Mouse (Mus musculus) heart, embryonic 15.5 days (tissue): Measurements from ENCODE around the gene Khdc1b. TPM values are rescaled to one million over a fixed set of nuclear protein-coding genes. Genes with fewer than 3 reads are reported as not detected.
A peak's percentile ranks its signal among the peaks of the same experiment; 100 is the strongest.
"Not testable (repeated sequence)": the region's sequence is repeated elsewhere in the genome, so short reads cannot be mapped to it uniquely, and the experiment has no call there.

ENCODE experiments used
- ATAC-seq: fragments of 200-750 bp; cut with Nextera tagmentation; replicated peaks from 2 replicates; pipeline ENCODE4 v1.8.0; 2017; ENCODE audit warnings: low read depth, moderate TSS enrichment; ENCODE audit not compliant: insufficient number of reproducible peaks, insufficient read depth, low FRiP score
- H3K27ac ChIP-seq: fragments of 300-500 bp; sonication (generic); 2 replicates; pipeline ENCODE4 v1.5.1; 2015; ENCODE audit warnings: mild to moderate bottlenecking, inconsistent platforms
- H3K27me3 ChIP-seq: fragments of 300-500 bp; sonication (generic); 2 replicates; pipeline ENCODE4 v1.6.1; 2015; ENCODE audit warnings: inconsistent platforms
- H3K36me3 ChIP-seq: fragments of 300-500 bp; sonication (generic); 2 replicates; pipeline ENCODE4 v1.6.1; 2015; ENCODE audit warnings: mild to moderate bottlenecking, inconsistent platforms
- H3K4me1 ChIP-seq: fragments of 300-500 bp; sonication (generic); replicated peaks from 2 replicates; pipeline ENCODE4 v1.6.1; 2015; ENCODE audit warnings: inconsistent platforms
- H3K4me2 ChIP-seq: fragments of 300-500 bp; sonication (generic); 2 replicates; pipeline ENCODE4 v1.6.1; 2015; ENCODE audit warnings: inconsistent platforms, mild to moderate bottlenecking, moderate library complexity
- H3K4me3 ChIP-seq: fragments of 300-500 bp; sonication (generic); 2 replicates; pipeline ENCODE4 v1.5.1; 2015; ENCODE audit warnings: mild to moderate bottlenecking, inconsistent platforms
- H3K9ac ChIP-seq: fragments of 300-500 bp; sonication (generic); 2 replicates; pipeline ENCODE4 v1.6.1; 2015; ENCODE audit warnings: mild to moderate bottlenecking, inconsistent platforms
- H3K9me3 ChIP-seq: fragments of 300-500 bp; sonication (generic); replicated peaks from 2 replicates; pipeline ENCODE4 v1.6.1; 2016; ENCODE audit warnings: inconsistent platforms
- WGBS: fragments of 180-500 bp; shearing (Covaris S2); methylation state at CpG from one replicate; pipeline ENCODE4 v1.1.7; 2015; ENCODE audit warnings: mixed read lengths; 5-methylcytosine and 5-hydroxymethylcytosine counted together
- polyA plus RNA-seq: library from polyadenylated mRNA; unstranded; fragments of >200 nt; fragmentation: Nextera tagmentation; extraction: Ambion mirVana; gene quantifications from 2 replicates; pipeline ENCODE4 v1.2.1, GENCODE M21; 2015

The Khdc1b gene
- polyA plus RNA-seq: 0.05 TPM in 1 of 2 replicates, not detected in the other

GRCm38 (mm10) chr1:21383256-21383655 is at the start of gene Khdc1b:
Gene Khdc1b (plus strand): TSS chr1:21383556.
- H3K36me3 ChIP-seq: no peaks in the 10 kb centered on the region
- no peak within 1 kb of the TSS for H3K9ac ChIP-seq
- no peak for ATAC-seq
- no peaks in the 10 kb centered on the region for H3K9me3 ChIP-seq
- no peak within 1 kb of the TSS for H3K27ac ChIP-seq
- H3K4me2 ChIP-seq: no peak within 1 kb of the TSS
- no peaks in the 10 kb centered on the region for H3K27me3 ChIP-seq
- H3K4me1 ChIP-seq: no peaks in the 10 kb centered on the region
- WGBS: 81% methylated on average over 1 of the region's 1 CpGs
- H3K4me3 ChIP-seq: no peak within 1 kb of the TSS

- H3K9me3 ChIP-seq: no peaks in the 10 kb centered on the region
- no peaks in the 10 kb centered on the region for H3K27me3 ChIP-seq
- H3K9ac ChIP-seq: no peak overlapping the region
- no peaks in the 10 kb centered on the region for H3K4me1 ChIP-seq
- H3K4me3 ChIP-seq: no peak overlapping the region
- H3K27ac ChIP-seq: no peak overlapping the region
- ATAC-seq: no peak
- H3K36me3 ChIP-seq: no peaks in the 10 kb centered on the region
- no peak overlapping the region for H3K4me2 ChIP-seq
Measured at GRCm38 (mm10) chr1:21335836-21336235, 47.5 kb upstream of the Khdc1b start.

- WGBS: 91% methylated on average over 1 of the region's 1 CpGs
- no peak for ATAC-seq
- H3K4me3 ChIP-seq: no peak overlapping the region
Measured at GRCm38 (mm10) chr1:21340745-21341144, 42.6 kb upstream of the Khdc1b start.

GRCm38 (mm10) chr1:21344253-21344652 is 39.1 kb upstream of the Khdc1b start:
- H3K4me2 ChIP-seq: no peak overlapping the region
- no peaks in the 10 kb centered on the region for H3K27me3 ChIP-seq
- no peaks in the 10 kb centered on the region for H3K36me3 ChIP-seq
- ATAC-seq: no peak
- no peak overlapping the region for H3K9ac ChIP-seq
- H3K4me3 ChIP-seq: no peak overlapping the region
- no peaks in the 10 kb centered on the region for H3K4me1 ChIP-seq
- WGBS: 61% methylated on average over 4 of the region's 4 CpGs
- H3K27ac ChIP-seq: no peak overlapping the region
- H3K9me3 ChIP-seq: no peaks in the 10 kb centered on the region

More at GRCm38 (mm10) chr1:21340745-21341144, 42.6 kb upstream of the Khdc1b start:
- Histone ChIP-seq H3K9me3 (no peaks in the 10 kb centered on the region), H3K27me3 (no peaks in the 10 kb centered on the region), H3K4me1 (no peaks in the 10 kb centered on the region), H3K27ac (no peak overlapping the region), H3K4me2 (no peak overlapping the region), H3K9ac (no peak overlapping the region), H3K36me3 (no peaks in the 10 kb centered on the region)

GRCm38 (mm10) chr1:21344752-21345151 is 38.6 kb upstream of the Khdc1b start:
- H3K27me3 ChIP-seq, ATAC-seq, H3K36me3 ChIP-seq, H3K9me3 ChIP-seq, H3K4me3 ChIP-seq, H3K4me2 ChIP-seq, H3K4me1 ChIP-seq, H3K27ac ChIP-seq, H3K9ac ChIP-seq: not testable (repeated sequence)
- WGBS: 76% methylated on average over 7 of the region's 7 CpGs

- Histone ChIP-seq H3K9ac (no peak within 1 kb of the TSS), H3K4me2 (no peak within 1 kb of the TSS), H3K9me3 (no peaks in the 10 kb centered on the region), H3K4me1 (no peaks in the 10 kb centered on the region), H3K27ac (no peak within 1 kb of the TSS), H3K27me3 (no peaks in the 10 kb centered on the region), H3K4me3 (no peak within 1 kb of the TSS), H3K36me3 (no peaks in the 10 kb centered on the region)
- ATAC-seq: no peak
- 61% methylated on average over 2 of the region's 2 CpGs for WGBS
Measured at GRCm38 (mm10) chr1:21349341-21349740, 34.0 kb upstream of the Khdc1b start, which contains the start of gene Khdc1a. Gene Khdc1a (plus strand): TSS chr1:21349641.

- H3K27me3 ChIP-seq, H3K4me1 ChIP-seq, ATAC-seq, H3K27ac ChIP-seq, H3K9me3 ChIP-seq, H3K4me2 ChIP-seq, H3K9ac ChIP-seq, H3K4me3 ChIP-seq, H3K36me3 ChIP-seq: not testable (repeated sequence)
- WGBS: 69% methylated on average over 1 of the region's 1 CpGs
Measured at GRCm38 (mm10) chr1:21368031-21368430, 15.3 kb upstream of the Khdc1b start, which contains the start of gene Khdc1c. Gene Khdc1c (plus strand): TSS chr1:21368331.

GRCm38 (mm10) chr1:21391138-21391671 is 7.8 kb downstream of the Khdc1b start:
- H3K9ac ChIP-seq: no peak overlapping the region
- 69% methylated on average over 6 of the region's 6 CpGs for WGBS
- H3K9me3 ChIP-seq: no peaks in the 10 kb centered on the region
- no peak overlapping the region for H3K27ac ChIP-seq
- no peaks in the 10 kb centered on the region for H3K4me1 ChIP-seq
- ATAC-seq: no peak
- H3K36me3 ChIP-seq: no peaks in the 10 kb centered on the region
- no peaks in the 10 kb centered on the region for H3K27me3 ChIP-seq
- H3K4me3 ChIP-seq: no peak overlapping the region
- H3K4me2 ChIP-seq: no peak overlapping the region

GRCm38 (mm10) chr1:21402804-21403203 is 19.4 kb downstream of the Khdc1b start:
- peak; percentile 43; the same call in 1 of the 2 replicates for ATAC-seq
- H3K4me1 ChIP-seq: peaks cover 4% of the 10 kb centered on the region
- H3K27me3 ChIP-seq: no peaks in the 10 kb centered on the region
- H3K4me3 ChIP-seq: no peak overlapping the region
- no peaks in the 10 kb centered on the region for H3K9me3 ChIP-seq
- no peaks in the 10 kb centered on the region for H3K36me3 ChIP-seq
- no peak overlapping the region for H3K4me2 ChIP-seq
- WGBS: 30% methylated on average over 8 of the region's 8 CpGs
- no peak overlapping the region for H3K9ac ChIP-seq
- no peak overlapping the region for H3K27ac ChIP-seq

GRCm38 (mm10) chr1:21407266-21407665 is 23.9 kb downstream of the Khdc1b start:
- H3K4me2 ChIP-seq: no peak overlapping the region
- no peaks in the 10 kb centered on the region for H3K27me3 ChIP-seq
- H3K4me1 ChIP-seq: peaks cover 4% of the 10 kb centered on the region
- no peak for ATAC-seq
- H3K9ac ChIP-seq: no peak overlapping the region
- no peaks in the 10 kb centered on the region for H3K9me3 ChIP-seq
- H3K27ac ChIP-seq: no peak overlapping the region
- no peaks in the 10 kb centered on the region for H3K36me3 ChIP-seq
- 90% methylated on average over 2 of the region's 2 CpGs for WGBS
- no peak overlapping the region for H3K4me3 ChIP-seq

- H3K27ac ChIP-seq: no peak overlapping the region
- no peak overlapping the region for H3K4me3 ChIP-seq
- 57% methylated on average over 18 of the region's 18 CpGs for whole genome bisulfite sequencing
- no peaks in the 10 kb centered on the region for H3K4me1 ChIP-seq
- no peak overlapping the region for H3K9ac ChIP-seq
- ATAC-seq: no peak
- no peaks in the 10 kb centered on the region for H3K9me3 ChIP-seq
- no peak overlapping the region for H3K4me2 ChIP-seq
- H3K27me3 ChIP-seq: no peaks in the 10 kb centered on the region
- no peaks in the 10 kb centered on the region for H3K36me3 ChIP-seq
Measured at GRCm38 (mm10) chr1:21411331-21412196, 28.2 kb downstream of the Khdc1b start.

- no peaks in the 10 kb centered on the region for H3K4me1 ChIP-seq
- H3K27ac ChIP-seq: no peak overlapping the region
- H3K4me2 ChIP-seq: no peak overlapping the region
- no peak overlapping the region for H3K9ac ChIP-seq
- ATAC-seq: no peak
- no peaks in the 10 kb centered on the region for H3K9me3 ChIP-seq
- no peaks in the 10 kb centered on the region for H3K27me3 ChIP-seq
- WGBS: 89% methylated on average over 2 of the region's 2 CpGs
- H3K36me3 ChIP-seq: no peaks in the 10 kb centered on the region
- no peak overlapping the region for H3K4me3 ChIP-seq
Measured at GRCm38 (mm10) chr1:21412197-21412555, 28.8 kb downstream of the Khdc1b start.
